Mouse (Mus musculus) kidney, adult 8-10 months (tissue): ENCODE measurements around the gene Trip10.

ENCODE experiments used
- DNase-seq, 2 experiments: peaks; one replicate each; pipeline ENCODE4 v3.0.0; 2022

The Trip10 gene

GRCm38 (mm10) chr17:57235803-57236202, 13.5 kb upstream of the Trip10 start:
- no peak for DNase-seq

- DNase-seq, result no peak
Observed at GRCm38 (mm10) chr17:57237181-57237580, 12.1 kb upstream of the Trip10 start.

- DNase-seq, result no peak
Observed at GRCm38 (mm10) chr17:57243650-57244370, 5.4 kb upstream of the Trip10 start.

GRCm38 (mm10) chr17:57245311-57245929, 3.8 kb upstream of the Trip10 start:
- no peak for DNase-seq

- no peak for DNase-seq
Observed at GRCm38 (mm10) chr17:57246663-57247392, 2.4 kb upstream of the Trip10 start.

GRCm38 (mm10) chr17:57247393-57248200, 1.7 kb upstream of the Trip10 start:
- DNase-seq, result peak; percentile 96 to 99

GRCm38 (mm10) chr17:57248201-57248699, 1.0 kb upstream of the Trip10 start, which contains the start of gene Gpr108:
TSS of gene Gpr108 (minus strand) at chr17:57248446.
- DNase-seq, result peak; percentile 91 to 92

GRCm38 (mm10) chr17:57248771-57249170, 484 bp upstream of the Trip10 start:
- DNase-seq, result peak in 1 of 2 experiments; percentile 34

GRCm38 (mm10) chr17:57250461-57251160, 1.4 kb downstream of the Trip10 start:
- DNase-seq, result peak; percentile 48 to 57

GRCm38 (mm10) chr17:57251431-57251830, 2.2 kb downstream of the Trip10 start:
- DNase-seq, result no peak

- no peak for DNase-seq
Observed at GRCm38 (mm10) chr17:57253306-57253705, 4.1 kb downstream of the Trip10 start.

- DNase-seq, result peak in 1 of 2 experiments; percentile 47
Observed at GRCm38 (mm10) chr17:57255354-57255753, 6.1 kb downstream of the Trip10 start.

- no peak for DNase-seq
Observed at GRCm38 (mm10) chr17:57256921-57257485, 7.7 kb downstream of the Trip10 start.

- DNase-seq, result no peak
Observed at GRCm38 (mm10) chr17:57258191-57258590, 8.9 kb downstream of the Trip10 start.

GRCm38 (mm10) chr17:57259742-57260141, 10.5 kb downstream of the Trip10 start:
- DNase-seq, result no peak

- no peak for DNase-seq
Observed at GRCm38 (mm10) chr17:57260351-57260750, 11.1 kb downstream of the Trip10 start.

- DNase-seq, result no peak
Observed at GRCm38 (mm10) chr17:57261286-57261685, 12.0 kb downstream of the Trip10 start.

- no peak for DNase-seq
Observed at GRCm38 (mm10) chr17:57261796-57262195, 12.5 kb downstream of the Trip10 start.

GRCm38 (mm10) chr17:57262901-57263550, 13.8 kb downstream of the Trip10 start:
- no peak for DNase-seq

- no peak for DNase-seq
Observed at GRCm38 (mm10) chr17:57264164-57264563, 14.9 kb downstream of the Trip10 start.
